Mouse (Mus musculus) adrenal gland, adult 18-20 months (tissue): ENCODE measurements at regions not wholly inside any gene's neighbourhood (a gene's known extent, or its start where the extent isn't known, plus 50 kb on each side); places are given as distances from the start of the nearest gene placed in this dataset.

Source experiments
- DNase-seq, 2 experiments: peaks; one replicate each; pipeline ENCODE4 v3.0.0; 2021 to 2022; ENCODE audit warnings: low spot score in 2 of 2

DNA sequence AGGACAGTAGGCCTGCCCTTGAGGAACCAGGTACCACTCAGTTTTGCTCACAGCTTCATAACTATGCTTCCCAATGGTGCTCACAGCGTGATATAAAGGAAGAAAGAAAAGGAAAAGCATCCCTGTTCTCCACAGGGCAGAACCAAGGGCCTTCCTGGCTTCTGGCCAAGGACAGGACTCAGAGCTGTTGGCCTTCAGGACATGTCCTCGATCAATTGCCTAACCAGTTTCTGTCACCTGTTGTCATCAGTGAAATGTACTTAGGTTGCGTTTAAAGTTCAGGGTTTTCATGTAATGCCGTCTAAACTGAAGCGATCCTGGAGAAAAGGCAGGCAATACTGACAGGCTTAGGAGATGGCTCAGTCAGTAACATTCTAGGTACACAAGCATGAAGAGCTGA lies 232.9 kb downstream of the Csl start:
- DNase-seq: peak in 1 of 2 experiments; percentile 53

DNA sequence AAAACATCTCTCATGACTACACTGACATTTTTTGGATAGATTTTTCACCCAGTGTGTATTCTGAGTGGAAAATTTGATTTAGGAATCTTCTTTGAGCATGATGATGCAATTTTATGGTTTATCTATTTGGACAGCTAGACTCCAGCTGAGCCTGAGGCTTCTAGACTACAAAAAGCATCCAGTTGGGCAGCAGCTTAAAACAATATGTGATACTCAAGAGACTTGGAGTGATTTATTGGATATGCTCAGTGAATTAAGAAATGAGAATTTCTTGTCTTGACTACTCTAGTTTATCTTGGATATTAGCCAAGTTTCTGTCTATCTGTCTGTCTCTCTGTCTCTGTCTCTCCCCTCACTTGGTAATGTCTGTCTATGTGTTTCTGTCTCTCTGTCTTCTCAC lies 228.4 kb downstream of the Csl start:
- no peak for DNase-seq

DNA sequence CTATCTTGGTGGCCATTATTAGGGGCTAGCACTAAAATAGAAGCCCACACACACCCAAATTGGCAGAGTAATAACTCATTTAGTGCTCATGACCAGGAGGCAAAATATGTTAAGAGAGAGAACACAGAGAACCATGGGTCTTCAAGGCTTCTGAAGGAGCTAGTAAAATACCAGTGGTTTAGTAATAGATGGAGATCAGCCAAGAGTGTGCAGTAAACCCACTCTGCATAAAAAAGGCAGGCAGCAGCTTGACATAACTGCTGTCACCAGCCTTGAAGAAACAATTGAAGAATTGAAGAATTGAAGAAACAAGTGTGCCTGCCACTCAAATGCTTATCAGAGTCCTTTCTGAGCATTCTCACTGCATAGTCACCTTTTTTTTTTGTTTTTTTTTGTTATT lies 227.9 kb downstream of the Csl start:
- DNase-seq: no peak

- DNase-seq: no peak
Observed at GRCm38 (mm10) chr10:99531992-99532391, 227.5 kb downstream of the Csl start.

DNA sequence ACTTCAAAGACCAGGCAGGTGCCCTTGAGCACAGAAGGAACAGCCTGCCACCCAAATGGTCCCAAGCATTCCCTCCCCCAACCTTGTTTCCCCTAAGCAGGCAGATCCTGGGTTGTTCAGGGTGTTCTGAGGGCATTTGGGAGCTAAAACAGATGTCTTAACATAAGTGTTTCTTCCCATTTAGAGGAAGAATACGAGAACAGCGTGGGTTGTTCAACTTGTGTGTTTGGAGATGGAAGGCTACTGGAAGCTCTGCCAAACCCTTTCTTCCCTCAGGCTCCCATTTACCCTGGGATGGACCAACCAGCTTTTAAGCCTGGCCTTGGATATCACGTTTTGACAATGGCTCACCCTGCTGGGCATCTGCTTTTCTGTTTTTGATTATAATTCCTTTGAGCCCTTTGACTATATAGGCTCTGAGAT lies 226.8 kb downstream of the Csl start:
- DNase-seq: no peak

GRCm38 (mm10) chr10:99533468-99533867 lies 226.0 kb downstream of the Csl start:
- no peak for DNase-seq

DNA sequence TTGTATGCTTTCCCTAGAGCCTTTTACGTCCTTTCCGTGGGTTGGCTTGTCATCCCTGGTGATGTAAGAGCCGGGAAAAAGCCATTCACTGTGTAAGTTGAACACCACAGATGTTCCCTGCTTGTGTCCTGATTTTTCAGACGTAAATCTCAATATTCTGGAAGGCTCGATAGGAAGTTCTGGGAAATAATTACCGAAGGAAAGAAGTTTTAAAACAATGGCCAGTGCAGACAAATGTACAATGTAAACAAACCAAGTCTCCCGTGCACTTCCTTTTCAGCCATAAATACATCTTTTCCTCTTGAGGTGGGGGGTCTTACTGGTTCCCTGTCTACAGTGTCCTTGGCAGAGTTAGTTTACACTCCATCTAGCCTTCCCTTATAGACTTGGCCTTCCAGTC lies 225.2 kb downstream of the Csl start:
- DNase-seq: no peak

- DNase-seq: no peak
Observed at GRCm38 (mm10) chr10:99538639-99539038, 220.8 kb downstream of the Csl start.

- no peak for DNase-seq
Observed at GRCm38 (mm10) chr10:99552373-99552772, 207.1 kb downstream of the Csl start.

DNA sequence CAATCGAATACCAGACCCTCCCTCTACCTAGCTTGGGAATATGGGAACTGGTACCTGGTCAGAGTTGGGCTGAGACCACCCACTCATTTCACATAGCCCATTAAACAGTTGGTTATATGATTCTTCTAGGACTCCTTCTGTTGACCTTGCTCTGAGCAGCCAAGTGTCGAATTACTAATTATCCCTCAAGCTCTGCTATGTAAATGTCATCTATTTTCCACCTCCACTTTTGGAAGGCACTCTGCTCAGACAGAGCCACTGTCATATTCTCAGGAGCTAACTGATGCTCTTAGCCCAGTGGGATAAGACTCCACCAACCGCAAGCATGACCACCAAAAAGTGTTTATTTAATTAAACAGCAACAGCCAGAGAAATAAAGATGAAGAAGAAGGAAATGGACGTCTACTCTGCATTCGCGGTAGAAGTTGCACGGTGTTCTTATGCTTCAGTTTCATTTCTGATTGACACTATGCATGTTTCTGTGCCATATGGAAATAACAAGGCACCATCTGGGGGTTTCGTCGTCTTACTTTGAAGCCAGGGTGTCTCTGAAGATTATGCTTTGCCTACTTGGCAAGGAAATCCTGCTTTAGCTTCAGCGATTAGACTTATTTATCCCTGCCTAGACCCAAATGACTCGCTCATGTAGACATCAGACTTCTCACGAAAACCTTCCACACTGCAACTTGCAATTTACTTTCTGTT lies 206.5 kb downstream of the Csl start:
- DNase-seq: no peak

- DNase-seq: no peak
Observed at GRCm38 (mm10) chr10:99555021-99555420, 204.4 kb downstream of the Csl start.

DNA sequence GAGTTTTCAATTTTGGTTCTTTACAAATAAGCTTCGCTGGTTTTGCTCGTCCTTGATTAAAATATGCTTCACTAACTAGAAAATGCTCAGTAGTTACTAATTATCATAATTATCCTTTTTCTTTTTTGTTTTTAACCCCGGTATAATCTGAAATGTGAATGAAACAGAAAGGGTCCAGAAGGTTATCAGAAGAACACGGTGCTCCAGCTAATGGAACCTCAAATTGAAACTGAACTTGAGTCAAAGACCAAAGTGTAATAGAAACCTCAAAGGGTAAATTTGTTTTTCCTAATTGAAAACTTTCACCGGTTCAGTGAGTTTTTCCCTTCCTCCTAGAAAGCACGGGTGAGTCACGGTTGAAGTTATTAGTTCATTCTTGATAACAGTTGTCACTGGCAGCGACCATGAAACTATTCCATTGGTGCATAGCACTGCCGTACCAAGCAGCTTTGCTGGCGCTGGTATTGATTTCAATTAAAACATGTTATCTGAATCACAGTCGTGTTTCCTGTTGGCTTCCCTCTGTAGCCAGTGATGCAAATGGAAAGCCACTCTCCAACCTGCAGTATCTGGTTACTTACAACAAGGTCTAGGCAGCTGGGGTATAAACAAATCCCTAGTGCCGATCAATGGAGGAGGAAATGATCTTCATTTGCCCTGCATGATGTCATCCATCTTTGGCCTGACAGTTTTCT lies 203.7 kb downstream of the Csl start:
- DNase-seq: no peak

DNA sequence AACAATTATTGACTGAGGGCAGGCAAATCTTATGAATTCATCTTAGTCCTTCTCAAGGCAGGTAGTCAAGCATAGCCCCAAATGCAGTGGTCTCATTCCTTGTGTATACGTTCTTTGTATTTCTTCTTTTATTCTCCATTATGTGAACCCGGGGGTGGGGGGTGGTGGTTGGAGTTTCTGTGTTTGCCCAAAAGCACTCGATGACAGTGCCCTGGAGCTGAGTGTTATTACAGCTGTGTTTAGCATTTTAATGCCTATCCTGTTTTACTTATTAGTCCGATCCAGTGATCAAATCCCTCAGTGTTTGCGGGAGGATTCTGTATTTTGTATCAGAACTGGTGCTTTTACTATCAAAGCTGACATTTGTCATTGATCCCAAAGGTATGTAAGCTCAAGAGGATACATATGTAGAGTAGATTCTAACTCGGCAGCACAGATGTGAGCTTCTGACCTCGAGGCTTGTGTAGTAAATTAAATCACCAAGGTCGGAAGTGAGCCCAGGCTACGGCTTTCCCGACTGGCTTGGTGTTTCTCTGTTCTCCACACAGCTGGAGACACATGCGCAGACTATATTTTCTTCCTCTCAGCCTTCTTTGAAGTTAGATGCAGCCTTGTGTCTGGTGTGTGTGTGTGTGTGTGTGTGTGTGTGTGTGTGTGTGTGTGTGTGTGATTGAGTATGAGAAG lies 203.0 kb downstream of the Csl start:
- DNase-seq: no peak

DNA sequence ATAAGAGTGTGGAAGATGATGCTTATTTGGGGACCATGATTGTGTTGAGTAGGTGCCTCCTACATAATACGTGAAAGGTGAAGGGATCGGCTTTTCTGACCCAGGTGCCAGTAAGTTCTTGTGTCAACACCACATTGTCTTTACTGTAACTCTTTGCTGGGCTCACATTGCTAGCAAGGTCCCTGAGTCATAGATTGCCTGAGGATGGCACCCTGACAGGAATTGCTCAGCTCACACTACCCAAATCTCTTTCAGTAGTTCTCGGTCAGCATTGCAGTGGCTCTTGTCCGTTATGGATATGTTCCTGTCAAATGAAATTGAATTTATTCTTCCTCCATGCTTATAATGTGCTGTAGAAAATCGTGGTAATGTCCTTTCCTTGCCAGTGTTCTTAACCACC lies 200.8 kb downstream of the Csl start:
- DNase-seq: peak in 1 of 2 experiments; percentile 21

GRCm38 (mm10) chr10:99561166-99561818 lies 198.2 kb downstream of the Csl start:
- peak in 1 of 2 experiments; percentile 27 for DNase-seq

GRCm38 (mm10) chr10:99564605-99565004 lies 194.9 kb downstream of the Csl start:
- no peak for DNase-seq

DNA sequence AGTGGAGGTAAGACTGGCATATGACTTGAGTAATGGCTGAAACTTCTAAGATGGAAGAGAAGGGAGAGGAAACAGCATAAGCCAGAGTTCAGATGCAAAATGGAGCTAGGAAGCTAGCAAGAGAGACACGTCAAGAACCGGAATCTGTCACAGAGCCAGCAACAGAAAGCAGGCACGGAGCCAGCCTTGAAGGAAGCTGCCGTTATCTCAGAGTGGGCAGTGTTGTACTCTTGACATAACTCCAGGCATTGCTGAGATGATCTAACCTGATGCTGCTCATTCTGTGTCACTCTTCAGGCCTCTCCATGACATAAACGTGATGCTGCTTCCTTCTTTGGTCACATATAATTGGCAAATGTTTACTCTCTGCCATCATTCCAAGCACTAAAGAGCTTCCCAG lies 191.0 kb downstream of the Csl start:
- peak in 1 of 2 experiments; percentile 34 for DNase-seq

GRCm38 (mm10) chr10:99570190-99570589 lies 189.3 kb downstream of the Csl start:
- no peak for DNase-seq

DNA sequence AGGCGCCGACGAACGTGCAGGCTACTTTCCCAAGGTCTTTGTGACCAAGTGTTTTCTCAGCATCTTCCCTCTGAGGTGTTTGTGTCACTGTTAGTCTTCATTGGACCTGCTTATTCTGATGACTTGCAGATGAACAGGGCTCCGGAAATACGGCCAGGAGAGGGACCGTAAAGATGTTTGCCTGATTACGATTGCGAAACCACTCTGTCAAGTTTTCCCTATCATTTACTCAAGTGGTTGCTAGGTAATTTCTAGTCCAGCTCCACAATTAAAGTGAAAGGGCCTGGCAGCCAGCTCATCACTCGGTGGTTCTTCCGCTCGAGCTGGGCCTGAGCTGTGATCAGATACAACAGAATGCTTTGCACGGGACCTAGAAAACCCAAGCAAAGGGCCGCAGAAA lies 185.5 kb downstream of the Csl start:
- DNase-seq: no peak

- no peak for DNase-seq
Observed at GRCm38 (mm10) chr10:99575294-99575693, 184.2 kb downstream of the Csl start.

DNA sequence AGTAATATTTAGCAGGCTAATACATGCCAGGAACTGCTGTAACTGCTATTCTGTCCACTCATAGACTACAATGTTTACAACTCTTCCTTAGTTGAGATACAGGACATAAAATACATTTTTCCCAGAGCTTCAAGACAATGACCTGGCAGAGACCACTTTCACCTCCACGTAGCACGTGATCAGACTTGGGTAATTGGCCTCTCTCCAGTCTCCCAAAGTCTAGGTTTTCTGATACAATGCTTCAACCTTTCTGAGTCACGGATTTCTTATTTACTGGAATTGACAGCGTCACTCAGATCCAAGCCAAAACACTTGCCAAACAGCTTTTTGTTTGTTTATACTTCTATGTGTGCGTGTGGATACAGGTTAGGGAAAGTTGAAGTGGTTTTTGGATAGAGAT lies 183.2 kb downstream of the Csl start:
- DNase-seq: no peak
